Mouse (Mus musculus) cerebellum, adult 8-10 months (tissue): ENCODE results near the gene Larp1b.

Experiments
- DNase-seq: peaks from one replicate; pipeline ENCODE4 v3.0.0; 2022

Gene Larp1b

GRCm38 (mm10) chr3:41083790-41084112, 134.1 kb downstream of the Larp1b start:
- DNase-seq, result no peak

DNA sequence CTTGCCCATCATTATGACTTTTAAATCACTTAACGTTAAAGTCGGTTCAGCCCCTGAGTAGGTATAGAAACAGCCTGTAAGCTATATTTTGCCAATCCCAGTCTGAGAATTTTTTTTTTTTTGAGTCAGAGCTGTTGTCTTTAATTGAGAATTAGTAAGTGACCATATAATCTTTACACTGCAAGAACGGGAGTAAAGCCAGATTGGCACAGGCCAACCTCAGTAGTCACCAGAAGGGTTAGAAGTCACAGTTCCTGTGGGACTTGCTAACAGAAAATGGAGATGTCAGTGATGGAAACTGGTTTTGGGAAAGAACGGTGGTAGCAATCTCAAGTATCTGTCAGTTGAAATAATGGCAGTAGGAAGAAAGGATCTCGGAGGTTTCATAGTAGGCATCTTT, 134.8 kb downstream of the Larp1b start:
- DNase-seq, result peak; percentile 17

DNA sequence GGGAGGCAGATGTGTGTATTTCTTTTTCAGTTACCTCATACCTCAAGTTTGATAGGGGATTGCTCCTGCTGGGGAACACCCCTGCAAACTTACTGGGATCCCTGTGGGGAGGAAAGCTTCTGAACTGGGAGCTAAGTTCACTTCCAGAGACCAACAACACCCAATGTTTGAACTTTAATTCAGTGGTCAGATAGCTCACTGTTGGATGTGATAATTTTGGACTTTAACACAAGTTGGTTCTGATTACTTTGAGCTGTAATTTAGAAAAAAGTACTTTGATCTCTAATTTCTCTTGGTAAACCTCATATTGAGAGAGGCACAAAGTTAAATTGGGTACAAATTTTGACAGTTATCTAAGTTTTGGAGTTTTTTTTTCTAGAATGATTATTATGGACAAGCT, 137.4 kb downstream of the Larp1b start:
- no peak for DNase-seq
